Mouse (Mus musculus) G1E (cell line): ENCODE data around the gene Kctd11.

Experiments
- CTCF ChIP-seq: IDR thresholded peaks from 2 replicates; pipeline ENCODE4 v1.5.1; 2012; ENCODE audit warnings: low read depth, low read length, inconsistent platforms, mixed read lengths
- GATA1 ChIP-seq: IDR thresholded peaks from 2 replicates; pipeline ENCODE4 v1.6.1; 2012; ENCODE audit warnings: borderline replicate concordance, low read length, inconsistent platforms, mixed read lengths
- GATA2 ChIP-seq: IDR thresholded peaks from 2 replicates; pipeline ENCODE4 v1.6.1; 2012; ENCODE audit warnings: low read depth, low read length, inconsistent platforms, borderline replicate concordance
- POLR2AphosphoS5 ChIP-seq: IDR thresholded peaks from 2 replicates; pipeline ENCODE4 v1.6.1; 2012; ENCODE audit warnings: low read depth, low read length, inconsistent platforms; ENCODE audit not compliant: insufficient replicate concordance
- TAL1 ChIP-seq: conservative IDR thresholded peaks from 2 replicates; pipeline ENCODE4 v1.6.1; 2012; ENCODE audit warnings: low read depth, low read length, inconsistent platforms, mixed read lengths

DNA sequence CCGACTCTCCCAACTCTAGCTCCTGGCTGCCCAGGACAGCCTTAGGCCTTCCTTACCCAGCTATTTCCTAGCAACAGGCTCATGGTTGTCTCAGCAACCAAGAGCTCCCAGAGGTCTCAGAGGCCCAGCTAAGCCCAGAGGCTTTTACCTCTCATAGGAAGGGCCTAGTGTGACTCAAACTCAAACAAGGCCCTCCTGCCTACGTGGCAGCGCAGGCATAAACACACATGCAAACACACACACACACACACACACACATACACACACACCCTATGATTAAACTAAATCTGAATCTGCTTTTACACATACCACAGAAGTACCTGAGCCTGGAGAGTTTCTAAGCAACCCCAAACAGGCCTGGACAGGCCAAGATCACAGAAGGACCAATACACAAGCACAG, 2.8 kb downstream of the Kctd11 start:
- TF ChIP-seq CTCF: no peak
- no peak for TF ChIP-seq GATA1
- TF ChIP-seq POLR2AphosphoS5: no peak
- TF ChIP-seq TAL1: no peak
- TF ChIP-seq GATA2: no peak
